Mouse (Mus musculus): ENCODE measurements at regions not wholly inside any gene's neighbourhood (a gene's known extent, or its start where the extent isn't known, plus 50 kb on each side); places are given as distances from the start of the nearest gene placed in this dataset.

DNA sequence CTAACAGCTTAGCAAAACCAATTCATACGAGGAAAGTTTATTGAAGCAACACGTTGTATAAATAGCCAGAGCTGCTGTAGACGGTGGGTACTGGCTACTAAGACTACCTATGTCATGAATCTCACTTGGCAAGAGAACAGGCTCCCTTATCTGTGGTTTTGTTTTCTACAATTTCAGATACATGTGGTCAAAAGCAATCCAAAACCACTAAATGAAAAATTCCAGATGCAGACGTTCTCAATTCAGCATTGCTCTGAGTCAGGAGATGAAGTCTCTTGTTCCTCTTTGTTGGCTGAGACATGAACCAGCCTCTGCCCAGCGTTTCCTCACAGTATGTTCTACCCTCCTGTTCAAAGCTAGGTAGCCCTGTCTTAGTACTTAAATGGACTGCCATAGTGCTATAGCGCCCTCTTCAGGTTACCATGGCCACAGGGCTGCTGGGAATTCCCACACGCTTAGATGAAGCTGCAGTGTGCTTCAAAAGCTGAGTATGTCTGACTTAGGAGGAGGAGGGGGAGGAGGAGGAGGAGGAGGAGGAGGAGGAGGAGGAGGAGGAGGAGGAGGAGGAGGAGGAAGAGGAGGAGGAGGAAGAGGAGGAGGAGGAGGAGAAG, 119.0 kb upstream of the Smyd2 start:
- Histone ChIP-seq H3K4me1 (replicated peaks) (peaks cover 11% of the 10 kb centered on the region), H3K27me3 (no peaks in the 10 kb centered on the region), H3K9me3 (replicated peaks) (no peaks in the 10 kb centered on the region), H3K36me3 (no peaks in the 10 kb centered on the region), H3K27ac (no peak overlapping the region), H3K9ac (no peak overlapping the region), H3K4me2 (no peak overlapping the region), H3K4me3 (replicated peaks) (no peak overlapping the region)
- DNase-seq (no peak), ATAC-seq (ENCODE audit: low read depth) (no peak)
- 45% methylated on average over 7 of the region's 7 CpGs for WGBS (ENCODE audit: insufficient replicate concordance)

DNA sequence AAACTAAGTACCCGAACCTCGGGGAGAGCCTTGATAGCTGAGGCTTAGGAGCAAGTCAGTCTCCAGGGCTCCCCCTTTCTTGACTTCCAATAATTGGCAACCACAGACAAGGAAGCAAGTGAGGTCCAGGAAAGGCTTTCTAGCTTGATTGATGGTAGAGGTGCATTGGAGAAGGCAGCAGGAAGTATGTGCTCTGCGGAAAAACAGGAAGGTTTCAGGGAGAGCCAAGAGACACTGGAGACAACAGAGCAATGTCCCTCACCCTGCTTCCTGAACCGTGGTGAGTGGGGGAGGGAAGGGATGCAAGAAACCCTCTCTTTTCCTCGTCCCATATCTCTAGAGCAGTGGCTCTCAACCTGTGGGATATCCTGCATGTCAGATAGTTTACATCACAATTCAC, 115.9 kb upstream of the Smyd2 start:
- H3K4me3 ChIP-seq (replicated peaks): no peak overlapping the region
- no peaks in the 10 kb centered on the region for H3K36me3 ChIP-seq
- no peak overlapping the region for H3K9ac ChIP-seq
- peaks cover 5% of the 10 kb centered on the region for H3K4me1 ChIP-seq (replicated peaks)
- DNase-seq (no peak), ATAC-seq (ENCODE audit: low read depth) (no peak)
- H3K27me3 ChIP-seq: no peaks in the 10 kb centered on the region
- no peak overlapping the region for H3K4me2 ChIP-seq
- 13% methylated on average over 5 of the region's 5 CpGs for WGBS (ENCODE audit: insufficient replicate concordance)
- no peaks in the 10 kb centered on the region for H3K9me3 ChIP-seq (replicated peaks)
- H3K27ac ChIP-seq: no peak overlapping the region

DNA sequence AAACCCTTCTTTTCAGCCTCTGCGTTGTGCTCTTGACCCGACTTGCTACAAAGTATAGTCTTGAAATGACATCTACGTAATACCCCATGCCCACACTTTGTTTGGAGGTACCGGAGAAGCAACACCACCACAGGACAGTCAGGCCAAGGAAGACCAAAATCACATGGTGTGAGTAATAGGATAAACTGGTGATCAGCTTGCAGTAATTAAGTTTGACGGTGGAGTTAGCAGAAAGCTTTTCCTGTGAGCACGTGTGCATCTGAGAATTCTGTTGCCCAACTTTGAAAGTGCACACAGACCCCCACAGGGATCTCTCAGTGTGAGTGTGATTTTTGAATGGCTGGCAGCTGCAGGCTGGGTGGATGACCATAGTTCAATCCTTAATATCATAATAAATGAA, 114.6 kb upstream of the Smyd2 start:
- ATAC-seq (ENCODE audit: low read depth): no peak
- H3K27ac ChIP-seq: no peak overlapping the region
- no peak for DNase-seq
- H3K4me3 ChIP-seq (replicated peaks): no peak overlapping the region
- H3K4me1 ChIP-seq (replicated peaks): no peaks in the 10 kb centered on the region
- H3K36me3 ChIP-seq: no peaks in the 10 kb centered on the region
- WGBS (ENCODE audit: insufficient replicate concordance): 66% methylated on average over 6 of the region's 6 CpGs
- H3K4me2 ChIP-seq: no peak overlapping the region
- H3K9ac ChIP-seq: no peak overlapping the region
- H3K9me3 ChIP-seq (replicated peaks): no peaks in the 10 kb centered on the region
- H3K27me3 ChIP-seq: no peaks in the 10 kb centered on the region

DNA sequence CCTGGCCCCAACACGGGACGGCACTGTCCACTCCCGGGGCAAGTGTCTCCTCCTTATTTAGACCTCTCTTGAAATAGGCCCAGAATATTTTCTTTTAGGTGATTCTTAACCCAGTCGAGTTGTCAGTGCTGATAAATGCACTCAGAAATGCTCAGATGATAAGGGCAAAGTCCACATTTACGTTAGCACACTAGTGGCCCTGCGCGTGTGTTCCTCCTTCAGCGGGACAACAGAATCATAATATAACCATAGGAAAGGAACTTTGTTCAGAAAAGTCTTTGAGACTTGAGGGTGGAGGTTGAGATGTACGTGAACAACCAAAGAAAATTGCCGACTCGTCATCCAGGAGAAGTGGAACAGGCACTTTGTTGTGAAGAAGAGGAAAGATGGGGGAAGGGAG, 113.8 kb upstream of the Smyd2 start:
- H3K4me2 ChIP-seq: no peak overlapping the region
- H3K4me1 ChIP-seq (replicated peaks): no peaks in the 10 kb centered on the region
- DNase-seq: no peak
- no peak for ATAC-seq (ENCODE audit: low read depth)
- WGBS (ENCODE audit: insufficient replicate concordance): 69% methylated on average over 11 of the region's 11 CpGs
- H3K9ac ChIP-seq: no peak overlapping the region
- no peak overlapping the region for H3K4me3 ChIP-seq (replicated peaks)
- H3K36me3 ChIP-seq: no peaks in the 10 kb centered on the region
- H3K9me3 ChIP-seq (replicated peaks): no peaks in the 10 kb centered on the region
- H3K27ac ChIP-seq: no peak overlapping the region
- no peaks in the 10 kb centered on the region for H3K27me3 ChIP-seq

DNA sequence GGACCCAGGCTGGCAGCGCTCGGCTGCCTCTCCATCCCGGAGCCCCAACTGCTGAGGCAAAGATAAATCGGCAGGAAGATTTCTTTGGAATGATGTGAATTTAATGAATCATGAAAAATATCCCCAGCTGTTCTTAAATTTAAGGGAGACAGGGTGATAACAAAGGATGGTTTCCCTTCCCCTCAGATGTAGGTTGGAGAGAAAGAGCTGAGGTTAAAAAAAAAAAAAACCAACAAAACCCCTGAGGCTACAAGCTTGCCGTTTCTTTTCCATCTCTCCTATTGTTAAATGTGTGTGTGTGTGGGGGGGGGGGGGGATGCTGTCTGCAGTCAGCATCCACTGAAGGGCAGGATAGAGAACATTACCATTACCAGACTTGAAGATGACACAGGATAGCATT, 111.9 kb upstream of the Smyd2 start:
- H3K27me3 ChIP-seq: no peaks in the 10 kb centered on the region
- no peaks in the 10 kb centered on the region for H3K9me3 ChIP-seq (replicated peaks)
- no peaks in the 10 kb centered on the region for H3K4me1 ChIP-seq (replicated peaks)
- WGBS (ENCODE audit: insufficient replicate concordance): 63% methylated on average over 5 of the region's 5 CpGs
- ATAC-seq (ENCODE audit: low read depth): no peak
- no peak overlapping the region for H3K4me2 ChIP-seq
- no peak overlapping the region for H3K4me3 ChIP-seq (replicated peaks)
- DNase-seq: no peak
- no peaks in the 10 kb centered on the region for H3K36me3 ChIP-seq
- no peak overlapping the region for H3K9ac ChIP-seq
- H3K27ac ChIP-seq: no peak overlapping the region

DNA sequence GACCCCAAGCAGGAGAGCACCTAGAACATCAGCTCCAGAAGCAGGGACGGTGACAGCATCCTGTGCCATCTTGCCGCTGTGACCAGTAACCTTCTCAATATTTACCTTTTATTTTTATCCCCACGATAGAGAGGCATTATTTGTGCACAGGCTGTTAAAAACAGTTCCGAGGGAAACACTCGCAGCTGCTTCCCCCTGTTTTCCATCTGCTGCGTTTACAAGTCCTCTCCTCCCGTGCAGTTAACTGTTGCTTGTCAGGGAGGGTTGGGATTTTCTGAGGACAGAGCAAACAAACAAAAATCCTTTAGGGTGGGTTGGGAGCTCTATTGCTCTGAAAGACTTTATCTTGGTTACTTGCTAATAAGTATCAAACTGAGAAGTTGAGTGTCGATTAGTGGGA, 105.4 kb upstream of the Smyd2 start:
- Histone ChIP-seq H3K36me3 (no peaks in the 10 kb centered on the region), H3K27ac (no peak overlapping the region), H3K4me1 (replicated peaks) (no peaks in the 10 kb centered on the region), H3K27me3 (no peaks in the 10 kb centered on the region), H3K4me3 (replicated peaks) (no peak overlapping the region), H3K9me3 (replicated peaks) (no peaks in the 10 kb centered on the region), H3K4me2 (no peak overlapping the region), H3K9ac (no peak overlapping the region)
- DNase-seq: no peak
- ATAC-seq (ENCODE audit: low read depth): no peak
- 29% methylated on average over 8 of the region's 8 CpGs for whole genome bisulfite sequencing (ENCODE audit: insufficient replicate concordance)

DNA sequence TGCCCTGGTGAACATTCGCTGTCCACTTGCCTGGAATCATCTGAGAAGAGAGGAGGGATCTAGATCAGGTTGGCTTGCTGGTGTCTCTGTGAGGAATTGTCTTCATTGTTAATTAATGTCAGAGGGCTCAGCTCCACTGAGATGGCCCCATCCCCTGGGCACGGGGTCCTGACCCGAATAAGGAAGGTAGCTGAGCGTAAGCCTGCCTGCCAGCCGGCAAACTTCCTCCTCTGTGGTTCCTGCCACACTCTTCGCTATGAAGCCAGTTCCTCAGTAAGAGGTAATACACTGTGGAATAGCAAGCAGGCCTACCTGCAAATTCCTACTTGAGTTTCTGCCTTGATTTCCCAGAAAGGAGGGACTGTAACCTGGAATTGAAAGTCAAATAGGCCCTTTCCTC, 87.3 kb upstream of the Smyd2 start:
- WGBS (ENCODE audit: insufficient replicate concordance): 31% methylated on average over 6 of the region's 6 CpGs

DNA sequence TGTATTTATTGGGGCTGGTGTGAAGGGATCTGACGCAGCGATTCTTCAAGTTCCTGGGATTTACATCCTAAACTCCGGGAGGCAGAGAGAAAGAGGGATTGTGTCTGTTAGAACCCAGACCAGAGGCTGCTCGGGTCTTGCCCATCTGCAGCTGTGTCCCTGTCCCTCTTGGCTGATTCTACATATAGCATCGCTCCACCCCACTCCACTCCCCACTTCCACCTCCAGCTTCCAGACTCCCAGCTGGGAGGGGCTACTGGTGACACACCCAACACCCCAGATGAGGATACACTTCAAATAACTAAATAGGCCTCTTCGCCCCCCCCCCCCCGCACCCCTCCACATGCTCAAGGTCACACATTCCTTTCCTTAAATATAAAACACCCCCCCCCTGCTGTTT, 85.1 kb upstream of the Smyd2 start:
- Histone ChIP-seq H3K9ac (no peak overlapping the region), H3K27ac (no peak overlapping the region), H3K27me3 (no peaks in the 10 kb centered on the region), H3K4me2 (no peak overlapping the region), H3K4me3 (replicated peaks) (no peak overlapping the region), H3K4me1 (replicated peaks) (no peaks in the 10 kb centered on the region), H3K36me3 (no peaks in the 10 kb centered on the region), H3K9me3 (replicated peaks) (no peaks in the 10 kb centered on the region)
- ATAC-seq (ENCODE audit: low read depth) (no peak), DNase-seq (no peak)
- WGBS (ENCODE audit: insufficient replicate concordance): 59% methylated on average over 7 of the region's 7 CpGs

More for the DNA sequence above, 87.3 kb upstream of the Smyd2 start:
- Histone ChIP-seq H3K27ac (no peak overlapping the region), H3K9ac (no peak overlapping the region), H3K4me2 (no peak overlapping the region), H3K4me3 (replicated peaks) (no peak overlapping the region), H3K9me3 (replicated peaks) (no peaks in the 10 kb centered on the region), H3K4me1 (replicated peaks) (no peaks in the 10 kb centered on the region), H3K36me3 (no peaks in the 10 kb centered on the region), H3K27me3 (no peaks in the 10 kb centered on the region)
- DNase-seq: no peak
- no peak for ATAC-seq (ENCODE audit: low read depth)

DNA sequence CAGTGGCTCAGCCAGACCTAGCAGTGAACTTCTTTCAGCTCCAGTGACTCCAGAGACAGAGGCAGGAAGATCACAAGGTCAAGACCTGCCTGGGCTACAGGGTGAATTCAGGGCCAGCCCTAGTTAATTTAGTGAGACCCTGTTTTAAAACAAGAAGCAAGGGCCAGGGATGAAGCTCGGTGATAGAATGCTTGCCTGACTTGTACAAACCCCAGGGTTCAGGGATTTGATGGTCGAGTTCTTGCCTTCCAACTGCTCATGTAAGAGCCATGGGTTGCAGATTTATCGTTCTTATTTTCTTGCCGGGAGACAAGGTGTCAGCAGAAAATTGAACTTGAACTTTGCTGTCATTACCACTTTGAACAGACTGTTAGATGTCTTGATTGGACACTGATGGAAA, 78.9 kb upstream of the Smyd2 start:
- H3K4me3 ChIP-seq (replicated peaks): no peak overlapping the region
- H3K36me3 ChIP-seq: no peaks in the 10 kb centered on the region
- no peaks in the 10 kb centered on the region for H3K4me1 ChIP-seq (replicated peaks)
- no peak overlapping the region for H3K27ac ChIP-seq
- H3K9ac ChIP-seq: no peak overlapping the region
- ATAC-seq (ENCODE audit: low read depth) (no peak), DNase-seq (no peak)
- 64% methylated on average over 4 of the region's 4 CpGs for WGBS (ENCODE audit: insufficient replicate concordance)
- H3K4me2 ChIP-seq: no peak overlapping the region
- H3K27me3 ChIP-seq: no peaks in the 10 kb centered on the region
- H3K9me3 ChIP-seq (replicated peaks): no peaks in the 10 kb centered on the region

DNA sequence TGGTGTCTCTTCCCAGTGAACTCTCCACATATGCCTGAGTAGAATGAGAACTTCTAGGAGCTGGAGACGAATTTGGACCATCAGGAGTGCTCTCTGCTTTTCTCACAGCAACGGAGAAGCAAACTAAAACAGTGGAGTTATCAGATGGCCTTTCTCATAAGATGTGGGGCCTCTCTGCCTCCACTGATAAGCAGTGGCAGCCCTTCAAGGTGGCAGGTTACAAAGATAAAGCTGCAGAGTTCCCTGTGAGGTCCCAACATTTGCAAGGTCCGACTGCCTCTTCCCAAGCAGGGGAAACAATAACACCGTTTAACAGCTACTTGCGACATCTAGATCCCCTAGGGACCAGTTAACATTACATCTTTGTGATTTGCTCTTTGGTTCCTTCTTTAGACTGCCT, 71.5 kb upstream of the Smyd2 start:
- no peak overlapping the region for H3K4me3 ChIP-seq (replicated peaks)
- DNase-seq (no peak), ATAC-seq (ENCODE audit: low read depth) (no peak)
- no peak overlapping the region for H3K4me2 ChIP-seq
- peaks cover 10% of the 10 kb centered on the region for H3K27me3 ChIP-seq
- no peak overlapping the region for H3K27ac ChIP-seq
- H3K4me1 ChIP-seq (replicated peaks): peaks cover 3% of the 10 kb centered on the region; the same call in 1 of the 2 replicates
- H3K9me3 ChIP-seq (replicated peaks): no peaks in the 10 kb centered on the region
- WGBS (ENCODE audit: insufficient replicate concordance): 17% methylated on average over 5 of the region's 5 CpGs
- H3K36me3 ChIP-seq: no peaks in the 10 kb centered on the region
- no peak overlapping the region; the same call in 1 of the 2 replicates for H3K9ac ChIP-seq

DNA sequence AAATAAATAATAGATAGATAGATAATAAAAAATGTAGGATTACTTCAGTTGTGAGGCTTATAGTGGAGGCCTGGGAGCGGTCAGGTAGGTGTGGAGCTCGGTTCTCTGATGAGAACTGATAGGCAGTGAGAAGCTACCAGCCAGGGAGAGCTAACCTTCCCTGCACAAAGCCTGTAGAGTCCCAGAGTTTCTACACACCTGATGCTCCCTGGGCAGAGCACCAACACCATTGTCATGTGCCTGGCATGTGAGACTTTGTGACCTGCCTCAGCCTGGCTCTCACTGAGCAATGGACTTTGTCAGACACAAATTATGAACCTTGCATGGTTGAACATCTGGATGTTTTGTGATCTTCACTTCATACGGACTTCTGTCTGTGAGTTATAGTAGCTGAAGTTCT, 71.1 kb upstream of the Smyd2 start:
- no peaks in the 10 kb centered on the region for H3K36me3 ChIP-seq
- H3K4me3 ChIP-seq (replicated peaks): no peak overlapping the region
- H3K9ac ChIP-seq: no peak overlapping the region; the same call in 1 of the 2 replicates
- DNase-seq: no peak
- H3K9me3 ChIP-seq (replicated peaks): no peaks in the 10 kb centered on the region
- WGBS (ENCODE audit: insufficient replicate concordance): 66% methylated on average over 3 of the region's 3 CpGs
- no peak overlapping the region for H3K27ac ChIP-seq
- ATAC-seq (ENCODE audit: low read depth): no peak
- no peak overlapping the region for H3K4me2 ChIP-seq
- H3K4me1 ChIP-seq (replicated peaks): peaks cover 3% of the 10 kb centered on the region; the same call in 1 of the 2 replicates
- peaks cover 10% of the 10 kb centered on the region for H3K27me3 ChIP-seq

DNA sequence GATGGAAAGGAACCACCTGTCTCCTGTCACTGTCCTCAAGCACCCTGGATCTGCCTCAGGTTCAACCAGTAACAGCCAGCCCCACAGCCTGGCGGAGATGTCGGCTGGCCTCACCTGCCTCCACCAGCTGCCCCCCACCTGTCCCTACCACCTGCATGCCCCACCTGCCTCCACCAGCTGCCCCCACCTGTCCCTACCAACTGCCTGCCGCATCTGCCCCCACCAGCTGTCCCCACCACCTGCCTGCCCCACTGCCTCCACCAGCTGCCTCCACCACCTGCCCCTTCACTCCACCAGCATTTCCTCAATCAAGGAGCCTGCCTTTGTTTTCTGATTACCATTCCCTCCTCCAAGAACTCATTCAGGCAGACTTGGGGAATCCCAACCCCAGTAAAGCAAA, 68.9 kb upstream of the Smyd2 start:
- no peaks in the 10 kb centered on the region for H3K9me3 ChIP-seq (replicated peaks)
- H3K9ac ChIP-seq: no peak overlapping the region
- H3K27ac ChIP-seq: no peak overlapping the region
- H3K4me1 ChIP-seq (replicated peaks): peaks cover 4% of the 10 kb centered on the region; the same call in 1 of the 2 replicates
- no peak for DNase-seq
- ATAC-seq (ENCODE audit: low read depth): no peak
- no peak overlapping the region for H3K4me2 ChIP-seq
- H3K36me3 ChIP-seq: no peaks in the 10 kb centered on the region
- H3K4me3 ChIP-seq (replicated peaks): no peak overlapping the region
- 65% methylated on average over 3 of the region's 3 CpGs for WGBS (ENCODE audit: insufficient replicate concordance)
- peaks cover 10% of the 10 kb centered on the region for H3K27me3 ChIP-seq
